Mouse (Mus musculus) urinary bladder, adult 18-20 months (tissue): ENCODE data around the gene Hnrnpl.

Experiments
- DNase-seq, 2 experiments: peaks; one replicate each; pipeline ENCODE4 v3.0.0; 2022; ENCODE audit warnings: low spot score in 2 of 2, mixed read lengths in 2 of 2

The Hnrnpl gene

GRCm38 (mm10) chr7:28812436-28812835 is 4.1 kb downstream of the Hnrnpl start:
- no peak for DNase-seq

GRCm38 (mm10) chr7:28812949-28813348 is 4.6 kb downstream of the Hnrnpl start:
- no peak for DNase-seq

- no peak for DNase-seq
Observed at GRCm38 (mm10) chr7:28814306-28815034, 6.1 kb downstream of the Hnrnpl start.

- DNase-seq = no peak
Observed at GRCm38 (mm10) chr7:28815230-28815629, 6.9 kb downstream of the Hnrnpl start.

- no peak for DNase-seq
Observed at GRCm38 (mm10) chr7:28816201-28816600, 7.9 kb downstream of the Hnrnpl start.

GRCm38 (mm10) chr7:28816920-28817319 is 8.6 kb downstream of the Hnrnpl start:
- no peak for DNase-seq

GRCm38 (mm10) chr7:28817524-28817923 is 9.2 kb downstream of the Hnrnpl start:
- no peak for DNase-seq

GRCm38 (mm10) chr7:28817957-28818356 is 9.6 kb downstream of the Hnrnpl start:
- no peak for DNase-seq

GRCm38 (mm10) chr7:28818436-28818835 is 10.1 kb downstream of the Hnrnpl start:
- DNase-seq = no peak

GRCm38 (mm10) chr7:28818861-28819452 is 10.6 kb downstream of the Hnrnpl start:
- DNase-seq = no peak

- DNase-seq = no peak
Observed at GRCm38 (mm10) chr7:28819571-28819970, 11.2 kb downstream of the Hnrnpl start.

GRCm38 (mm10) chr7:28820358-28821260 is 12.3 kb downstream of the Hnrnpl start:
- no peak for DNase-seq

- no peak for DNase-seq
Observed at GRCm38 (mm10) chr7:28821261-28821831, 13.0 kb downstream of the Hnrnpl start.

GRCm38 (mm10) chr7:28822556-28822955 is 14.2 kb downstream of the Hnrnpl start:
- no peak for DNase-seq

GRCm38 (mm10) chr7:28822993-28823903 is 14.9 kb downstream of the Hnrnpl start:
- no peak for DNase-seq

- DNase-seq = no peak
Observed at GRCm38 (mm10) chr7:28823932-28824331, 15.6 kb downstream of the Hnrnpl start.

GRCm38 (mm10) chr7:28824941-28825685 is 16.8 kb downstream of the Hnrnpl start, which contains the start of gene Ech1:
TSS of gene Ech1 (plus strand) at chr7:28825217.
- DNase-seq = peak; percentile 81 to 90

GRCm38 (mm10) chr7:28825686-28826401 is 17.5 kb downstream of the Hnrnpl start:
- peak in 1 of 2 experiments; percentile 47 for DNase-seq

- DNase-seq = no peak
Observed at GRCm38 (mm10) chr7:28826402-28826772, 18.0 kb downstream of the Hnrnpl start.

- DNase-seq = no peak
Observed at GRCm38 (mm10) chr7:28827338-28827737, 19.0 kb downstream of the Hnrnpl start.
